Mouse (Mus musculus): ENCODE measurements around the gene Dppa3. TPM values are rescaled to one million over a fixed set of nuclear protein-coding genes. Genes with fewer than 3 reads are reported as not detected.

Dppa3 gene
- polyA plus RNA-seq, 1 experiment from 2014 or later: not detected

DNA sequence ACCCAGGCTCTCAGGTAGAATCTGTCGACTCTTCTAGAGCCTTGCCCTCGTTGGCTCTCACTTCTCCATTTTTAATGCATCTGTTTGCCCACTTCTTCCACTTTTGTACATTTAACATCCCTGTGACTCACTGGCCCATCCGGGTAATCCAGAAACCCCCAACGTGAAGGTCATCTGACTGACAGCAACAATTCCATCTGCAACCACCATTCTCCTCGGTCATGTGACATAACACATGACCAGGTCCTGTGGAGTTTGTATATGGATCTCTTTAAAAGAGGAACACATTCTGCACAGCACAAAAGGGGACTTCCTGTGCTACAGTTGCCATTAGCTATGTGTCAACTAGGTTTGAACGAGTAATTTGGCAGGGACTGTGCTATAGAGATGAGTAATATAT, 28.1 kb downstream of the Dppa3 start:
- 82% methylated on average over 6 of the region's 6 CpGs for WGBS
- no peak overlapping the region for H3K27ac ChIP-seq (ENCODE audit: low read length)
- H3K36me3 ChIP-seq (ENCODE audit: control insufficient read depth, insufficient read depth, low read length): no peaks in the 10 kb centered on the region
- H3K9me3 ChIP-seq (replicated peaks; ENCODE audit: control insufficient read depth, low read length, poor library complexity, severe bottlenecking): no peaks in the 10 kb centered on the region
- no peak overlapping the region for H3K4me3 ChIP-seq (ENCODE audit: low read depth, low read length)
- H3K4me1 ChIP-seq (ENCODE audit: control insufficient read depth, insufficient read depth, low read length): no peaks in the 10 kb centered on the region
- H3K27me3 ChIP-seq (ENCODE audit: control insufficient read depth, insufficient read depth, low read depth, low read length): no peaks in the 10 kb centered on the region
- H3K4me2 ChIP-seq (ENCODE audit: low read length): no peak overlapping the region
- no peak for ATAC-seq
- H3K9ac ChIP-seq (ENCODE audit: low read depth, low read length): no peak overlapping the region

DNA sequence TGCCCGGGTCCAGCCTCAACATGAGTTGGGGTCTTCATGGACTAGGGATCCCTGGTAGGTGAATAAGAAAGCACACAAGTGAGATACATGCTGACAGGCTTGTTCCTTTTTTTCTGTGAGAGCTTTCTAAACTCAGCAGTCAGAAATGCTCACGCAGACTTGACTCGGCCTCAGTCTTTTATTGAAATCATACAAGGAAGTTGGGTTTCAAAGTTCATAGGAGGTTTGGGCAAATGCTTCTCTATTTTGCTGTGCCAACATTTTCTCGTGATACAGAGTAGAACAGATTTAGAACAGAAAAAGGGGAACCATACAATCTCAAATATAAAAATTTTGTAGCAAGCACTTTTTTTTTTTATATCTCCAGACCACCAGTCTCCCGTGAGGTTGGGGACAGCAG, 31.4 kb downstream of the Dppa3 start:
- WGBS: 88% methylated on average over 5 of the region's 5 CpGs
- ATAC-seq: no peak

DNA sequence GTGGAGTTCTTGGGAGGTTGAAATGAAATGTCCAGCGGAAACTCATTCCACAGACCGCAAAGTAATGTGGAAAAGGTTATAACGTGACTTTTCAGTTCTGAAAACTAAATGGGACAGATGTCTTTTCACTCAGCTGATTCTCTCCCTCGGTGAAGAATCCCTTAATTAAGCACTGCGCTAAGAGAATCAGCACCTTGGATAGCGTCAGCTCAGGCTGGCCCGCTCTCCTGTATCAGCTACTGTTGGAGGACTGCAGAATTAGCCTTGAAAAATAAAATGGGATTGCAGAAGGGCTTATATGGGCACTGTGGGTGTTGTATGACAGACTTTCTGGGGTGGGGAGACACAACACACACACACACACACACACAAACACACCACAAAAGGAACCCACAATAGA, 33.4 kb downstream of the Dppa3 start:
- WGBS: 15% methylated on average over 7 of the region's 7 CpGs
- no peaks in the 10 kb centered on the region for H3K27me3 ChIP-seq (ENCODE audit: control insufficient read depth, insufficient read depth, low read depth, low read length)
- H3K36me3 ChIP-seq (ENCODE audit: control insufficient read depth, insufficient read depth, low read length): no peaks in the 10 kb centered on the region
- peaks cover 2% of the 10 kb centered on the region; the same call in 1 of the 2 replicates for H3K4me1 ChIP-seq (ENCODE audit: control insufficient read depth, insufficient read depth, low read length)
- no peak overlapping the region for H3K4me3 ChIP-seq (ENCODE audit: low read depth, low read length)
- no peaks in the 10 kb centered on the region for H3K9me3 ChIP-seq (replicated peaks; ENCODE audit: control insufficient read depth, low read length, poor library complexity, severe bottlenecking)
- no peak for ATAC-seq
- H3K27ac ChIP-seq (ENCODE audit: low read length): no peak overlapping the region
- H3K4me2 ChIP-seq (ENCODE audit: low read length): no peak overlapping the region
- H3K9ac ChIP-seq (ENCODE audit: low read depth, low read length): no peak overlapping the region

More for the DNA sequence above, 31.4 kb downstream of the Dppa3 start:
- no peaks in the 10 kb centered on the region for H3K36me3 ChIP-seq (ENCODE audit: control insufficient read depth, insufficient read depth, low read length)
- no peak overlapping the region for H3K4me2 ChIP-seq (ENCODE audit: low read length)
- no peaks in the 10 kb centered on the region for H3K27me3 ChIP-seq (ENCODE audit: control insufficient read depth, insufficient read depth, low read depth, low read length)
- no peak overlapping the region for H3K9ac ChIP-seq (ENCODE audit: low read depth, low read length)
- no peak overlapping the region for H3K27ac ChIP-seq (ENCODE audit: low read length)
- H3K4me3 ChIP-seq (ENCODE audit: low read depth, low read length): no peak overlapping the region
- H3K4me1 ChIP-seq (ENCODE audit: control insufficient read depth, insufficient read depth, low read length): no peaks in the 10 kb centered on the region
- H3K9me3 ChIP-seq (replicated peaks; ENCODE audit: control insufficient read depth, low read length, poor library complexity, severe bottlenecking): no peaks in the 10 kb centered on the region

DNA sequence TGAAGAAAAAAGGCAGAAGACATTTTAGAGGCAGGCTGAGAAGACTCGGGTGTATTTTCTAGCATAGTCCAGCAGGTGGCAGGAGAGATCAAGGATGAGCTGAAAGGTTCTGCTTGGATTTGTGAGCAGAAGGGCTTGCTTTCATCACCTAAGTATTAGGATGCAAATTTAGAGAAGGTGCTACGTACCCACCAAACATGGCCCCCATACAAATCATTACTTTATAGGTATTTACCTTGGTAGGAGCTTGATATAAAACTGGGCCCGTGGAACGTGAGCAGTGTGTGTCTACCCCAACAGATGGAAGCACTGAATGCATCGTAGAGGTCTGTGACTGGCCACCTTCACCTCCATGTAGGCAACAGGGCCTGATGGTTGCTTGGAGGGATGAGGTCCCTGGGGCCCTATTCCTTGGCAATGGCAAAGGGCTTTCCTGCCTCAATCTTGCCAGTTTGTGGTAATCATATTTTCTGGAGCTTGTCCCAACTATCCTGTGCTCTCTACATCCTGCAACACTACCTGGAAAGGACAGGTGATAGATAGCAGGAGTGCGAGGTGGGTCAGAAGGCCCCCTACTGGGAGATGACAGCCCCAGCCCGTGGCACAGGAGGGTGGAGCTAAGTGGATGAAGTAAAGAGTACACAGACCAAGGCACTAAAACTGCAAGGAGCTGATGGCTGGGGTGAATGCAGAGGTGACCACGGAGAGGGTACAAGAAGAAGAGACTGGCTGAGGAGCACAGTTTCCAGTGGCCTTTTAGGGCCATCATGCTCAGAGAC, 34.6 kb downstream of the Dppa3 start:
- no peaks in the 10 kb centered on the region for H3K9me3 ChIP-seq (replicated peaks; ENCODE audit: control insufficient read depth, low read length, poor library complexity, severe bottlenecking)
- no peak overlapping the region for H3K4me2 ChIP-seq (ENCODE audit: low read length)
- H3K27ac ChIP-seq (ENCODE audit: low read length): no peak overlapping the region
- WGBS: 44% methylated on average over 8 of the region's 8 CpGs
- peak; percentile 80 for ATAC-seq
- no peak overlapping the region for H3K9ac ChIP-seq (ENCODE audit: low read depth, low read length)
- no peak overlapping the region for H3K4me3 ChIP-seq (ENCODE audit: low read depth, low read length)
- no peaks in the 10 kb centered on the region for H3K36me3 ChIP-seq (ENCODE audit: control insufficient read depth, insufficient read depth, low read length)
- H3K4me1 ChIP-seq (ENCODE audit: control insufficient read depth, insufficient read depth, low read length): peaks cover 2% of the 10 kb centered on the region; the same call in 1 of the 2 replicates
- no peaks in the 10 kb centered on the region for H3K27me3 ChIP-seq (ENCODE audit: control insufficient read depth, insufficient read depth, low read depth, low read length)

DNA sequence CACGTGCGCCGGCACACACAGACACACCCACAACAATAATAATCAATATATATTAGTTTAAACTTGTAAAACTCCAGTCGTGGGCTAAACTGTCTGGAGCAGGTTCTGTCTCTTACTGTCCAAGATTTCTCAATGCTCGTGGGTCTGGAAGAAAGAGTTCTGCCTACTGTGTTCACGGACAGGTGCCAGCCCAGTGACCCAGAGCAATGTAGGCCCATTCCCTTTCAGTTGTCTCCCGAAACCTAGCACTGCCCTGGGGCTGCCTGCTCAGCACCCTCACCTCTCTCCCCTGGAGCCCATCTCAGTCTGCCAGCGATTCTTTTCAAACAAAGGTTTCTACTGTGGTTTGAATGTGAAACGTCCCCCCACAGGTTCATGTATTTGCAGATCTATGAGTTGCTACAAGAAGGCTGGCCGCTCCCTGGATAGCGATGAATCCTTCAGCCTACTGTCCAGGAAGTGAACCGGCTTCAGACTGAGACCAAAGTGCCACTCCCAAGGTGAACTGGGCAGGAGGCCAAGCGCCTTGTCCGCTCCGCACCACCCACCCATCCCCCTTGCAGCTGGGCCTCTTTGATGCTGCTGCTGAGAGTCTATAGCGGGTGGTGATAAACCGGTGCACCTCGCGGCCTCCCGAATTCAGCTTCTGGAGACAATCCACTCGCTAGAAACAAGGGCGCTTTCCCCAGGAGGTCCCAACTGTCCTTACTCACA, 36.5 kb downstream of the Dppa3 start:
- 35% methylated on average over 22 of the region's 22 CpGs for WGBS
- Histone ChIP-seq H3K27me3 (ENCODE audit: control insufficient read depth, insufficient read depth, low read depth, low read length) (no peaks in the 10 kb centered on the region), H3K4me2 (ENCODE audit: low read length) (no peak overlapping the region), H3K4me3 (ENCODE audit: low read depth, low read length) (no peak overlapping the region), H3K27ac (ENCODE audit: low read length) (no peak overlapping the region), H3K4me1 (ENCODE audit: control insufficient read depth, insufficient read depth, low read length) (peaks cover 2% of the 10 kb centered on the region; the same call in 1 of the 2 replicates), H3K9ac (ENCODE audit: low read depth, low read length) (no peak overlapping the region), H3K9me3 (replicated peaks; ENCODE audit: control insufficient read depth, low read length, poor library complexity, severe bottlenecking) (no peaks in the 10 kb centered on the region), H3K36me3 (ENCODE audit: control insufficient read depth, insufficient read depth, low read length) (no peaks in the 10 kb centered on the region)
- no peak for ATAC-seq

DNA sequence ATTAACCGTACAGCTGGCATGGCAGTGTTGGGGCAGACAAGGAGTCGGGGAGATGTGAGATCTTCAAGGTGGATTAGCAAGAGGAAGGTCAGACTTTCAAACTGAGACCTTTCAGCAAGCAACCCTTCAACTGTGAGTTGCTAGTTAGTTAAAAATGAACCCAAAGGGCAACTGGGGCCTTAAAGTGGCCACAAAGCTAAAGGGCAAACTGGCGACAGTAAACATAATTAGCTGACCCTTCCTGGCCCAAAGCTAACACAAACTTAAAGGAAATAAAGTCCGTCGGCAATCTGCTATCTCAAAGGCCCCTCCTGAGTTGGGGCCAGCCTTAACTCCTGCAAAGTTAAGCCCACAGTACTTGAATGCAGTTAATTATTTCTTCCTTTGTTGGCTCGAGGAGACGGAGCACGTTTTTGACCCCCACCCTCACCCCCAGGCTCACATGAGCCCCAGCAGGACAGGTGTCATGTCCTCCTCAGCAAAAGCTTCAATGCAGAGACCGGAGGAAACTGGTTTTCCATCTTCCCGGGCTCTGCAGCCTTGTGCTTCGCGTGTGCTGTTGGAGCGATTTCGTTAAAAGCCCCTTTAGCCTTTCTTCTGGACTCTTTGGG, 37.5 kb downstream of the Dppa3 start:
- no peaks in the 10 kb centered on the region for H3K9me3 ChIP-seq (replicated peaks; ENCODE audit: control insufficient read depth, low read length, poor library complexity, severe bottlenecking)
- H3K4me1 ChIP-seq (ENCODE audit: control insufficient read depth, insufficient read depth, low read length): peaks cover 2% of the 10 kb centered on the region; the same call in 1 of the 2 replicates
- no peak overlapping the region for H3K27ac ChIP-seq (ENCODE audit: low read length)
- no peak for ATAC-seq
- no peak overlapping the region for H3K4me2 ChIP-seq (ENCODE audit: low read length)
- 37% methylated on average over 14 of the region's 14 CpGs for WGBS
- no peak overlapping the region for H3K9ac ChIP-seq (ENCODE audit: low read depth, low read length)
- no peaks in the 10 kb centered on the region for H3K36me3 ChIP-seq (ENCODE audit: control insufficient read depth, insufficient read depth, low read length)
- no peaks in the 10 kb centered on the region for H3K27me3 ChIP-seq (ENCODE audit: control insufficient read depth, insufficient read depth, low read depth, low read length)
- H3K4me3 ChIP-seq (ENCODE audit: low read depth, low read length): no peak overlapping the region

DNA sequence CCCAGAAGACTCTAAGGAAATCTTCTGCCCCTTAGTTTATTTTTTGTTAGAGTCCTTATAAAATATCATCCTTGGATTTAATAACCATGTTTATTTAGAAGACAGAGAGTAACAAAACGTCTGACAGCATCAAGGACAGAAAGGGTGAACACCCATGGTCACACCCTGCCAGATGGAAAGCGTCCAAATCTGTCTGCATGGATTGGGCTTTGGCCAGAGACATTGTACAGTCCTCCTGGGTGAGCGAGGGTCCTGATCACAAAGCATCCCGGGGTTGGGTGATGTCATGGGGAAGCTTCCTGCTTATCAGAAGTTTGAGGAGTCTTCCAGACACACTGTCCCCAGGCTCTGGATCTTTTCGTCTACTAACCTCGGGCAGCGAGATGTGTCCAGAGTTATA, 39.7 kb downstream of the Dppa3 start:
- Histone ChIP-seq H3K4me1 (ENCODE audit: control insufficient read depth, insufficient read depth, low read length) (peaks cover 6% of the 10 kb centered on the region), H3K27ac (ENCODE audit: low read length) (no peak overlapping the region), H3K4me2 (ENCODE audit: low read length) (no peak overlapping the region), H3K9ac (ENCODE audit: low read depth, low read length) (no peak overlapping the region), H3K27me3 (ENCODE audit: control insufficient read depth, insufficient read depth, low read depth, low read length) (no peaks in the 10 kb centered on the region), H3K9me3 (replicated peaks; ENCODE audit: control insufficient read depth, low read length, poor library complexity, severe bottlenecking) (no peaks in the 10 kb centered on the region), H3K4me3 (ENCODE audit: low read depth, low read length) (no peak overlapping the region), H3K36me3 (ENCODE audit: control insufficient read depth, insufficient read depth, low read length) (no peaks in the 10 kb centered on the region)
- 79% methylated on average over 7 of the region's 7 CpGs for WGBS
- ATAC-seq: no peak

DNA sequence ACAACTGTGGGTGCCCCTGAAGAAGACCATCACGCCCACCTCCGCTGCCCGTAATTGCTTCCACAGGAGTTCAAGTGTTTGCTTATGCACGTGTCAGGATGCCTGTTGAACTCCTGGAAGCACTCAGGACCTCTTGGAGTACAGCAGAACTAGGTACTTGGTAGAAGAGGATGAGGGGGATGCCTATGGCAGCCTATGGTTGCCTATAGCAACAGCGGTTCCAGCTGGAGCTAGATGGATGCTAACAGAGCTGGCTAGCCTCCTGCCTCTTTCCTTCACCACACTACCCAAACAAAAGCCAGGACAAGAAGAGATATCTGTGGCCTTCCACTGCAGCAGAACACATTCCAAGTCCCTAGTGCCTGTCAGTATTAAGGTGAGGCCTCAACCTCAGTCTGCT, 41.5 kb downstream of the Dppa3 start:
- H3K4me1 ChIP-seq (ENCODE audit: control insufficient read depth, insufficient read depth, low read length): peaks cover 6% of the 10 kb centered on the region
- 56% methylated on average over 5 of the region's 5 CpGs for WGBS
- no peak for ATAC-seq
- no peak overlapping the region for H3K27ac ChIP-seq (ENCODE audit: low read length)
- no peak overlapping the region for H3K4me2 ChIP-seq (ENCODE audit: low read length)
- H3K4me3 ChIP-seq (ENCODE audit: low read depth, low read length): no peak overlapping the region
- no peaks in the 10 kb centered on the region for H3K9me3 ChIP-seq (replicated peaks; ENCODE audit: control insufficient read depth, low read length, poor library complexity, severe bottlenecking)
- H3K9ac ChIP-seq (ENCODE audit: low read depth, low read length): no peak overlapping the region
- H3K36me3 ChIP-seq (ENCODE audit: control insufficient read depth, insufficient read depth, low read length): no peaks in the 10 kb centered on the region
- no peaks in the 10 kb centered on the region for H3K27me3 ChIP-seq (ENCODE audit: control insufficient read depth, insufficient read depth, low read depth, low read length)

DNA sequence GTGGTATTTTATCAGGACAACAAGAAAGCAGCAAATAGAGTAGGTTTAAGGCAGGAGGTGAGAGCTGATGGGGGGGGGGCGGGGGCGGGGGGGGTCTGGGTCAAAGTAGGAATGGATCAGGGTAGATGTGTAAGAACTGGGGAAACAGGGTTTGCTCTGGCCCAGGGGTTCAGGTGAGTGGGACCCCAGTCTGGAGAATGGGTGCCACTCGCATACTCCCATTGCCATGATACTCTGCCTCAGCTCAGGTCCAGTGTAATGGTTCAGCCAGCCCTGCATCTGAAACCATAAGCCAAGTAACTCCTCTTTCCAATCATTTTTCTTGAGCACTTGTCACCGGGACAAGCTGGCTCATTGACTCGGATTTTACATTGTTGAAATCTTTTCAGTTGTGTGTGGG, 42.6 kb downstream of the Dppa3 start:
- no peaks in the 10 kb centered on the region for H3K9me3 ChIP-seq (replicated peaks; ENCODE audit: control insufficient read depth, low read length, poor library complexity, severe bottlenecking)
- H3K4me1 ChIP-seq (ENCODE audit: control insufficient read depth, insufficient read depth, low read length): peaks cover 4% of the 10 kb centered on the region
- H3K27ac ChIP-seq (ENCODE audit: low read length): no peak overlapping the region
- H3K9ac ChIP-seq (ENCODE audit: low read depth, low read length): no peak overlapping the region
- 76% methylated on average over 5 of the region's 5 CpGs for WGBS
- peak; percentile 27; the same call in 1 of the 2 replicates for ATAC-seq
- H3K27me3 ChIP-seq (ENCODE audit: control insufficient read depth, insufficient read depth, low read depth, low read length): no peaks in the 10 kb centered on the region
- no peak overlapping the region for H3K4me2 ChIP-seq (ENCODE audit: low read length)
- H3K36me3 ChIP-seq (ENCODE audit: control insufficient read depth, insufficient read depth, low read length): no peaks in the 10 kb centered on the region
- no peak overlapping the region for H3K4me3 ChIP-seq (ENCODE audit: low read depth, low read length)

Measured in midbrain, embryonic 16.5 days (tissue).